Mouse (Mus musculus): ENCODE results near the gene Rab31. TPM values are rescaled to one million over a fixed set of nuclear protein-coding genes. Genes with fewer than 3 reads are reported as not detected.

Rab31 gene
- polyA plus RNA-seq, 1 experiment, result 60.7 TPM

DNA sequence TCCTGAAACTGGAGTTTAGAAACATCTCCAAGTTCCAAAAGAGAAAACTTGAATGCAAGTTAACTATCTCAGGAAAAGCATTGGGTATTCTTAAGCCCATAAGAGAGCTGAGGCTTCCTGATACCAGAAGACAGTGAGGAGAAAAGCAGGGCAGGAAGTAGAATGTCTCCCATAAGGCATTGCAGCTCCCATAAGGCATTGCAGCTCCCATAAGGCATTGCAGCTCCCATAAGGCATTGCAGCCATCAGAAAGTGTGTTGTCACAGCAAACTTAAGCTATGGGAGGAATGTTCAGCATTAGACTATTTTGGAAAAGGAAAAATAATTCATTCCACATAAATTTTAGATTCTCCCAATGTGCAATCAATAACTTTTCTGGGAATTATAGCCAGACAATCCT, 51.2 kb downstream of the Rab31 start:
- no peak overlapping the region for H3ac ChIP-seq (ENCODE audit: control insufficient read depth, insufficient read length)
- no peak overlapping the region for H3K4me2 ChIP-seq (ENCODE audit: low read depth)
- TF ChIP-seq MYOD1 (IDR thresholded peaks at IDR 0.05; ENCODE audit: control insufficient read depth in 1 of 3, insufficient read length in 2 of 3, low read depth in 2 of 3) (no peak), E2F4 (IDR thresholded peaks at IDR 0.05; ENCODE audit: insufficient read depth) (no peak), SRF (IDR thresholded peaks at IDR 0.05; ENCODE audit: control insufficient read depth, insufficient read length, low read depth) (no peak), POLR2AphosphoS2 (IDR thresholded peaks at IDR 0.05; ENCODE audit: insufficient read length, low read depth) (no peak), CEBPB (IDR thresholded peaks at IDR 0.05; ENCODE audit: insufficient read depth, poor library complexity, severe bottlenecking) (no peak), TCF3 (IDR thresholded peaks at IDR 0.05; ENCODE audit: insufficient read length, low read depth) (no peak), REST (IDR thresholded peaks at IDR 0.05; ENCODE audit: insufficient read depth, insufficient read length) (no peak), POLR2A (IDR thresholded peaks at IDR 0.05; ENCODE audit: insufficient read length, low read depth) (no peak), MAX (IDR thresholded peaks at IDR 0.05; ENCODE audit: low read depth) (no peak), TCF12 (IDR thresholded peaks at IDR 0.05; ENCODE audit: insufficient read depth, poor library complexity, severe bottlenecking) (no peak), USF1 (IDR thresholded peaks at IDR 0.05; ENCODE audit: low read depth) (no peak), MYOG (IDR thresholded peaks at IDR 0.05; ENCODE audit: control insufficient read depth in 1 of 3, insufficient read depth in 1 of 3, insufficient read length in 2 of 3, low read depth in 2 of 3) (no peak)
- H3K79me2 ChIP-seq (ENCODE audit: control insufficient read depth, insufficient read depth), result peaks cover 34% of the 10 kb centered on the region
- no peaks in the 10 kb centered on the region for H3K27me3 ChIP-seq (ENCODE audit: control insufficient read depth, insufficient read depth, insufficient read length)
- peaks cover 16% of the 10 kb centered on the region for H3K36me3 ChIP-seq (ENCODE audit: control insufficient read depth, insufficient read depth)
- H3K4me3 ChIP-seq, result no peak overlapping the region

DNA sequence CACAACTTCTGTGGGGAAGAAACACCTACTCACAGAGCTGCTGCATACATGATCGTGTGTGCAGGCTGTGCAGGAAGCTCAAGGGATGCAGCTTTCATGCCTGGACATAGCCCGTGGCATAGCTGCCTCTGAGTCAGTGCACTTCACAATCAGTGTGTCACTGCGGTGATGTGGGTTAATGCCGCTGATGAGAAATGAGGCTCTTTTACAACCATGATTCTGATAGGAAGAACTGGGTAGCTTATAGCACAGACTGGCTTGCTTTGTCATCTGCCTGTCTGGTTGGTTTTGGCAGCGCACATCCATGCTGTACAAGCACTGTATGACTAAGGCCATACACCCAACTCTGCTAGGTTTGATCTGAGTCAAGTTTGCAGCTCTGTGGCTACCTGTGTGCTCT, 52.7 kb downstream of the Rab31 start:
- peaks cover 19% of the 10 kb centered on the region for H3K79me2 ChIP-seq (ENCODE audit: control insufficient read depth, insufficient read depth)
- peaks cover 22% of the 10 kb centered on the region for H3K36me3 ChIP-seq (ENCODE audit: control insufficient read depth, insufficient read depth)
- TF ChIP-seq POLR2A (IDR thresholded peaks at IDR 0.05; ENCODE audit: insufficient read length, low read depth) (no peak), TCF3 (IDR thresholded peaks at IDR 0.05; ENCODE audit: insufficient read length, low read depth) (no peak), E2F4 (IDR thresholded peaks at IDR 0.05; ENCODE audit: insufficient read depth) (no peak), MYOG (IDR thresholded peaks at IDR 0.05; ENCODE audit: control insufficient read depth in 1 of 3, insufficient read depth in 1 of 3, insufficient read length in 2 of 3, low read depth in 2 of 3) (no peak), USF1 (IDR thresholded peaks at IDR 0.05; ENCODE audit: low read depth) (no peak), CEBPB (IDR thresholded peaks at IDR 0.05; ENCODE audit: insufficient read depth, poor library complexity, severe bottlenecking) (no peak), MAX (IDR thresholded peaks at IDR 0.05; ENCODE audit: low read depth) (no peak), POLR2AphosphoS2 (IDR thresholded peaks at IDR 0.05; ENCODE audit: insufficient read length, low read depth) (no peak), TCF12 (IDR thresholded peaks at IDR 0.05; ENCODE audit: insufficient read depth, poor library complexity, severe bottlenecking) (no peak), SRF (IDR thresholded peaks at IDR 0.05; ENCODE audit: control insufficient read depth, insufficient read length, low read depth) (no peak), REST (IDR thresholded peaks at IDR 0.05; ENCODE audit: insufficient read depth, insufficient read length) (no peak)
- no peak overlapping the region for H3K4me3 ChIP-seq
- H3K27me3 ChIP-seq (ENCODE audit: control insufficient read depth, insufficient read depth, insufficient read length), result no peaks in the 10 kb centered on the region
- H3ac ChIP-seq (ENCODE audit: control insufficient read depth, insufficient read length), result no peak overlapping the region
- H3K4me2 ChIP-seq (ENCODE audit: low read depth), result no peak overlapping the region

DNA sequence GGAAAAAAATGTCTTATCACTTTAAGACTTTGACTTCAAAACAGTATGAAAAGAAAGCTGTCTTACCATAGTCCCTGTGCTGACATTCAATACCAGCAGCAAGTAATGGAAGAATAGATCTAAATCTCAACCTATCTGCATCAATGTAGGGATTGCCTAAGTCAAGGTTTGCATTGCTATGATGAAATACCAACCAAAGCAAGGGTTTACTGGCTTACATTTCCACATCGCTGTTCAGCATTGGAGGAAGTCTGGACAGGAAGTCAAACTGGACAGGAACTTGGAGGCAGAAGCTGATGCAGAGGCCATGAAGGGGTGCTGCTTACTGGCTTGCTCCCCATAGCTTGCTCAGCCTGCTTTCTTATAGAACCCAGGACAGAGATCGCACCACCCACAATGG, 54.0 kb downstream of the Rab31 start:
- Histone ChIP-seq H3K4me2 (ENCODE audit: low read depth) (no peak overlapping the region), H3K79me2 (ENCODE audit: control insufficient read depth, insufficient read depth) (peaks cover 16% of the 10 kb centered on the region), H3K27me3 (ENCODE audit: control insufficient read depth, insufficient read depth, insufficient read length) (no peaks in the 10 kb centered on the region), H3K36me3 (ENCODE audit: control insufficient read depth, insufficient read depth) (peaks cover 22% of the 10 kb centered on the region), H3ac (ENCODE audit: control insufficient read depth, insufficient read length) (no peak overlapping the region), H3K4me3 (no peak overlapping the region)
- TF ChIP-seq MYOG (IDR thresholded peaks at IDR 0.05; ENCODE audit: control insufficient read depth in 1 of 3, insufficient read depth in 1 of 3, insufficient read length in 2 of 3, low read depth in 2 of 3), result no peak
- no peak for TF ChIP-seq E2F4 (IDR thresholded peaks at IDR 0.05; ENCODE audit: insufficient read depth)

DNA sequence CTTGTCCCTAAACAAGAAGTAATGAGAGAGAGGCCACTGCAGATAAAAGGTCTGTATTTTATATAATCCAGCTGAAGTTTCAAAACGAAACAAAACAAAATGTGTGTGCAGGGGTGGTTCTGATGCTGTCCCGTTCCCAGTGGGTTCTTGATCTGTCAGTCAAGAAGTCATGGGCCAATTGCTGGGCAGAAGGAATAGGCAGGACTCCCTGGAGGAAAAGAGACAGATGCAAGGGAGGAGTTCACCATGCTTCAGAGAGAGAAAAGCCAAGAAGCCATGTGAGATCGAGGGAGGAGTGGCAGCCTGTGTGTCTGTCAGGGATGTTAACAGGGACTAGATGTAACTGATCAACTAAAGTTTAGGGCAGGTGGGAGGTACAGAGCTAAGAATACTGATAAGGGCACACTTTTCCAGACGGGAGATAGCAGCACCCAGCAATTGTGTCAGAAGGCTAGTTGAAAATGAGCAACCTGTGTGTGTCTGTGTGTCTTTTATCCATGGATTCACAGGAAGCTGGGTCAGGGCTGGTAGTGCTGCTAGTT, 54.8 kb downstream of the Rab31 start:
- Histone ChIP-seq H3K36me3 (ENCODE audit: control insufficient read depth, insufficient read depth) (peaks cover 22% of the 10 kb centered on the region), H3K27me3 (ENCODE audit: control insufficient read depth, insufficient read depth, insufficient read length) (no peaks in the 10 kb centered on the region), H3K79me2 (ENCODE audit: control insufficient read depth, insufficient read depth) (peaks cover 8% of the 10 kb centered on the region), H3ac (ENCODE audit: control insufficient read depth, insufficient read length) (no peak overlapping the region), H3K4me2 (ENCODE audit: low read depth) (no peak overlapping the region), H3K4me3 (no peak overlapping the region)
- no peak for TF ChIP-seq REST (IDR thresholded peaks at IDR 0.05; ENCODE audit: insufficient read depth, insufficient read length)
- no peak for TF ChIP-seq MYOD1 (IDR thresholded peaks at IDR 0.05; ENCODE audit: control insufficient read depth in 1 of 3, insufficient read length in 2 of 3, low read depth in 2 of 3)
- TF ChIP-seq POLR2A (IDR thresholded peaks at IDR 0.05; ENCODE audit: insufficient read length, low read depth), result no peak
- no peak for TF ChIP-seq SRF (IDR thresholded peaks at IDR 0.05; ENCODE audit: control insufficient read depth, insufficient read length, low read depth)
- TF ChIP-seq USF1 (IDR thresholded peaks at IDR 0.05; ENCODE audit: low read depth), result no peak
- no peak for TF ChIP-seq CEBPB (IDR thresholded peaks at IDR 0.05; ENCODE audit: insufficient read depth, poor library complexity, severe bottlenecking)
- TF ChIP-seq MAX (IDR thresholded peaks at IDR 0.05; ENCODE audit: low read depth), result no peak
- no peak for TF ChIP-seq TCF3 (IDR thresholded peaks at IDR 0.05; ENCODE audit: insufficient read length, low read depth)
- TF ChIP-seq MYOG (IDR thresholded peaks at IDR 0.05; ENCODE audit: control insufficient read depth in 1 of 3, insufficient read depth in 1 of 3, insufficient read length in 2 of 3, low read depth in 2 of 3), result no peak
- TF ChIP-seq E2F4 (IDR thresholded peaks at IDR 0.05; ENCODE audit: insufficient read depth), result no peak
- TF ChIP-seq TCF12 (IDR thresholded peaks at IDR 0.05; ENCODE audit: insufficient read depth, poor library complexity, severe bottlenecking), result no peak
- no peak for TF ChIP-seq POLR2AphosphoS2 (IDR thresholded peaks at IDR 0.05; ENCODE audit: insufficient read length, low read depth)

DNA sequence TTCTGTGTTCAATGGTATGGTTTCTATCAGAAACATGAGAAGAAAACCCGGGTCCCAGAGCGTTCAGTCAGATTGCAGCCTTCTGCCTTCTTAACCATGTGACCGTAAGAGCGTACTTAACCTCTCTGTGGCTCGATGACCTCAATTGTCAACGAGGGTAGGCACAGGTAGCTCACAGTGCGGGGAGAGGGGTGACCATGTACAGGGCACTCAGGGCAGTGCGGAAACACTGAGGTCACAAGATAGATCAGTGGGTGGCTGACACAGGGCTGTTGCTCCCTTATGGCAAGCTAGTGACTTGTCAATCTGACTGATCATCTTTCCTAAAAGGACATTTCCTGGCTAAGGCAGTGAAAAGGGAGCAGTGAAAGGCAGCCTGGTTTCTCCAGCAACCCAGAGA, 58.5 kb downstream of the Rab31 start:
- no peak overlapping the region for H3ac ChIP-seq (ENCODE audit: control insufficient read depth, insufficient read length)
- TF ChIP-seq REST (IDR thresholded peaks at IDR 0.05; ENCODE audit: insufficient read depth, insufficient read length), result no peak
- TF ChIP-seq SRF (IDR thresholded peaks at IDR 0.05; ENCODE audit: control insufficient read depth, insufficient read length, low read depth), result no peak
- TF ChIP-seq CEBPB (IDR thresholded peaks at IDR 0.05; ENCODE audit: insufficient read depth, poor library complexity, severe bottlenecking), result no peak
- no peak for TF ChIP-seq E2F4 (IDR thresholded peaks at IDR 0.05; ENCODE audit: insufficient read depth)
- no peak for TF ChIP-seq POLR2AphosphoS2 (IDR thresholded peaks at IDR 0.05; ENCODE audit: insufficient read length, low read depth)
- no peak for TF ChIP-seq TCF3 (IDR thresholded peaks at IDR 0.05; ENCODE audit: insufficient read length, low read depth)
- TF ChIP-seq USF1 (IDR thresholded peaks at IDR 0.05; ENCODE audit: low read depth), result no peak
- TF ChIP-seq MYOD1 (IDR thresholded peaks at IDR 0.05; ENCODE audit: control insufficient read depth in 1 of 3, insufficient read length in 2 of 3, low read depth in 2 of 3), result no peak
- peaks cover 26% of the 10 kb centered on the region for H3K36me3 ChIP-seq (ENCODE audit: control insufficient read depth, insufficient read depth)

More for the DNA sequence above, 58.5 kb downstream of the Rab31 start:
- H3K4me2 ChIP-seq (ENCODE audit: low read depth), result no peak overlapping the region
- no peaks in the 10 kb centered on the region for H3K79me2 ChIP-seq (ENCODE audit: control insufficient read depth, insufficient read depth)
- no peaks in the 10 kb centered on the region for H3K27me3 ChIP-seq (ENCODE audit: control insufficient read depth, insufficient read depth, insufficient read length)
- no peak overlapping the region for H3K4me3 ChIP-seq

Measured in myocyte (in vitro differentiated cells).